Mouse (Mus musculus): ENCODE measurements around the gene 2010003K11Rik. TPM values are rescaled to one million over a fixed set of nuclear protein-coding genes. Genes with fewer than 3 reads are reported as not detected.

Gene 2010003K11Rik
- not detected in 2 replicates for total RNA-seq (2017)

GRCm38 (mm10) chr19:4498062-4498933 is at the start of gene 2010003K11Rik:
Gene 2010003K11Rik (minus strand): TSS chr19:4498583.
- ATAC-seq (replicated peaks; ENCODE audit: low read depth, poor library complexity, severe bottlenecking), result no peak

GRCm38 (mm10) chr19:4547801-4548200 is 49.4 kb upstream of the 2010003K11Rik start:
- ATAC-seq (replicated peaks; ENCODE audit: low read depth, poor library complexity, severe bottlenecking), result no peak

- ATAC-seq (replicated peaks; ENCODE audit: low read depth, poor library complexity, severe bottlenecking), result no peak
These were observed 47.5 kb upstream of the 2010003K11Rik start for GRCm38 (mm10) chr19:4545841-4546240.

GRCm38 (mm10) chr19:4545091-4545490 is 46.7 kb upstream of the 2010003K11Rik start:
- ATAC-seq (replicated peaks; ENCODE audit: low read depth, poor library complexity, severe bottlenecking), result no peak

GRCm38 (mm10) chr19:4542081-4542480 is 43.7 kb upstream of the 2010003K11Rik start:
- ATAC-seq (replicated peaks; ENCODE audit: low read depth, poor library complexity, severe bottlenecking), result no peak

- no peak for ATAC-seq (replicated peaks; ENCODE audit: low read depth, poor library complexity, severe bottlenecking)
These were observed 42.6 kb upstream of the 2010003K11Rik start for GRCm38 (mm10) chr19:4540992-4541391.

GRCm38 (mm10) chr19:4540263-4540662 is 41.9 kb upstream of the 2010003K11Rik start:
- no peak for ATAC-seq (replicated peaks; ENCODE audit: low read depth, poor library complexity, severe bottlenecking)

- no peak for ATAC-seq (replicated peaks; ENCODE audit: low read depth, poor library complexity, severe bottlenecking)
These were observed 38.2 kb upstream of the 2010003K11Rik start for GRCm38 (mm10) chr19:4536606-4537005.

- no peak for ATAC-seq (replicated peaks; ENCODE audit: low read depth, poor library complexity, severe bottlenecking)
These were observed 37.5 kb upstream of the 2010003K11Rik start for GRCm38 (mm10) chr19:4535922-4536321.

- no peak for ATAC-seq (replicated peaks; ENCODE audit: low read depth, poor library complexity, severe bottlenecking)
These were observed 36.3 kb upstream of the 2010003K11Rik start for GRCm38 (mm10) chr19:4534646-4535045.

GRCm38 (mm10) chr19:4521426-4522050 is 23.2 kb upstream of the 2010003K11Rik start:
- no peak for ATAC-seq (replicated peaks; ENCODE audit: low read depth, poor library complexity, severe bottlenecking)

GRCm38 (mm10) chr19:4517483-4517882 is 19.1 kb upstream of the 2010003K11Rik start:
- ATAC-seq (replicated peaks; ENCODE audit: low read depth, poor library complexity, severe bottlenecking), result no peak

GRCm38 (mm10) chr19:4516288-4516687 is 17.9 kb upstream of the 2010003K11Rik start:
- no peak for ATAC-seq (replicated peaks; ENCODE audit: low read depth, poor library complexity, severe bottlenecking)

GRCm38 (mm10) chr19:4515746-4516145 is 17.4 kb upstream of the 2010003K11Rik start:
- ATAC-seq (replicated peaks; ENCODE audit: low read depth, poor library complexity, severe bottlenecking), result no peak

GRCm38 (mm10) chr19:4513236-4513858 is 15.0 kb upstream of the 2010003K11Rik start:
- no peak for ATAC-seq (replicated peaks; ENCODE audit: low read depth, poor library complexity, severe bottlenecking)

GRCm38 (mm10) chr19:4511116-4511841 is 12.9 kb upstream of the 2010003K11Rik start:
- no peak for ATAC-seq (replicated peaks; ENCODE audit: low read depth, poor library complexity, severe bottlenecking)

GRCm38 (mm10) chr19:4509986-4510963 is 11.9 kb upstream of the 2010003K11Rik start, which contains the start of gene Pcx:
Gene Pcx (plus strand): TSS chr19:4510472.
- ATAC-seq (replicated peaks; ENCODE audit: low read depth, poor library complexity, severe bottlenecking), result peak; percentile 96

GRCm38 (mm10) chr19:4507746-4508145 is 9.4 kb upstream of the 2010003K11Rik start:
- ATAC-seq (replicated peaks; ENCODE audit: low read depth, poor library complexity, severe bottlenecking), result no peak

- no peak for ATAC-seq (replicated peaks; ENCODE audit: low read depth, poor library complexity, severe bottlenecking)
These were observed 6.4 kb upstream of the 2010003K11Rik start for GRCm38 (mm10) chr19:4504830-4505229.

All from common myeloid progenitor, adult 5-6 weeks (primary cell).